Mouse (Mus musculus): Measurements from ENCODE around the gene Ptch2.

GRCm38 (mm10) chr4:117149291-117150211 lies 53.7 kb downstream of the Ptch2 start:
- TF ChIP-seq CTCF (IDR thresholded peaks at IDR 0.05; ENCODE audit: low read depth, low read length) = no peak
- no peak for TF ChIP-seq POLR2A (IDR thresholded peaks at IDR 0.05; ENCODE audit: extremely low read depth, insufficient read depth, low read length)

Data from liver, adult 2 months (tissue).